Mouse (Mus musculus) CD8-positive naive resting alpha-beta T cell, adult 2 months (primary cell): Measurements from ENCODE around the gene Rap1gap2.

Experiments used
- DNase-seq, 2 experiments: peaks; one replicate each; pipeline ENCODE4 v3.0.0; 2022; ENCODE audit warnings: low read depth in 2 of 2, low spot score in 2 of 2

The Rap1gap2 gene

GRCm38 (mm10) chr11:74610545-74611176, at the start of gene Rap1gap2:
Gene Rap1gap2, minus strand, starts transcription at chr11:74610915.
- no peak for DNase-seq

GRCm38 (mm10) chr11:74660336-74660735, 49.6 kb upstream of the Rap1gap2 start:
- no peak for DNase-seq

- no peak for DNase-seq
These were observed 45.2 kb upstream of the Rap1gap2 start for GRCm38 (mm10) chr11:74655941-74656340.

- no peak for DNase-seq
These were observed 42.7 kb upstream of the Rap1gap2 start for GRCm38 (mm10) chr11:74653385-74653784.

GRCm38 (mm10) chr11:74652791-74653191, 42.1 kb upstream of the Rap1gap2 start:
- no peak for DNase-seq

GRCm38 (mm10) chr11:74650576-74651100, 39.9 kb upstream of the Rap1gap2 start:
- no peak for DNase-seq

GRCm38 (mm10) chr11:74649647-74650551, 39.2 kb upstream of the Rap1gap2 start:
- DNase-seq, result peak in 1 of 2 experiments; percentile 8

- DNase-seq, result peak; percentile 86 to 91
These were observed 38.5 kb upstream of the Rap1gap2 start, which contains the start of gene Cluh for GRCm38 (mm10) chr11:74649095-74649646. Gene Cluh, plus strand, starts transcription at chr11:74649495.

- DNase-seq, result no peak
These were observed 38.0 kb upstream of the Rap1gap2 start for GRCm38 (mm10) chr11:74648676-74649075.

- DNase-seq, result no peak
These were observed 37.3 kb upstream of the Rap1gap2 start for GRCm38 (mm10) chr11:74647966-74648365.

GRCm38 (mm10) chr11:74639628-74640027, 28.9 kb upstream of the Rap1gap2 start:
- DNase-seq, result no peak

- DNase-seq, result no peak
These were observed 28.2 kb upstream of the Rap1gap2 start for GRCm38 (mm10) chr11:74638791-74639411.

- DNase-seq, result peak; percentile 11 to 17
These were observed 27.5 kb upstream of the Rap1gap2 start for GRCm38 (mm10) chr11:74637971-74638790.

- DNase-seq, result no peak
These were observed 26.8 kb upstream of the Rap1gap2 start for GRCm38 (mm10) chr11:74637486-74637885.

GRCm38 (mm10) chr11:74634490-74635275, 24.0 kb upstream of the Rap1gap2 start:
- peak; percentile 58 to 70 for DNase-seq

GRCm38 (mm10) chr11:74631880-74632789, 21.4 kb upstream of the Rap1gap2 start:
- no peak for DNase-seq

- no peak for DNase-seq
These were observed 16.8 kb upstream of the Rap1gap2 start for GRCm38 (mm10) chr11:74627481-74627880.

GRCm38 (mm10) chr11:74625333-74625732, 14.6 kb upstream of the Rap1gap2 start:
- no peak for DNase-seq
